Mouse (Mus musculus) fat pad, adult 2 months (tissue): ENCODE data around the gene Gm10340.
"Not testable (repeated sequence)": the region's sequence is repeated elsewhere in the genome, so short reads cannot be mapped to it uniquely, and the experiment has no call there.

Experiments
- DNase-seq: peaks from one replicate; pipeline ENCODE4 v3.0.0-alpha.2; 2011; ENCODE audit warnings: low read depth, low spot score; ENCODE audit errors: extremely low read depth

Gene Gm10340

GRCm38 (mm10) chr14:3133697-3134096 is at the start of gene Gm10340:
Gm10340 (plus strand) TSS chr14:3133997.
- not testable (repeated sequence) for DNase-seq

- not testable (repeated sequence) for DNase-seq
Measured at GRCm38 (mm10) chr14:3116051-3116450, 17.7 kb upstream of the Gm10340 start.

- DNase-seq, result not testable (repeated sequence)
Measured at GRCm38 (mm10) chr14:3187955-3188354, 54.2 kb downstream of the Gm10340 start, which contains the start of gene Gm5795. Gm5795 (plus strand) TSS chr14:3188255.
